Mouse (Mus musculus): ENCODE data around the gene 1110004F10Rik.
A peak's percentile ranks its signal among the peaks of the same experiment; 100 is the strongest.

Gene 1110004F10Rik

DNA sequence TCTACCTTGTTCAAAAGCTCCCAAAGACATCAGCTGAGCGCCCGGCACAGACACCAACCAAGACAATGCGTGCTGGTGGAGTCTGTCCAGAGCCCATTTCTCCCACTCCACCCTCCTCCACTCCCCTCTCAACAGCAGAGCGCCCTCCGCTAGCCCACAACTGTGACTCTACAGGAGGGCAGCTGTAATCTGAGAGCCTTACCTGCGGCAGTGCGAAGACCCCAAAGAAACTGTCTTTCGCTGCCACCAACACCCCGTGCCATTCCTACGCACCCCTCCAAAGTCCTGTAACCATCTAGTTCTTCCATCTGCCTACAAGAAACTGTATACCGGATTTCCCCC is at the start of gene 1110004F10Rik:
Gene 1110004F10Rik (plus strand): TSS at position 202 of the 342 bp plus-strand sequence.
- ATAC-seq (ENCODE audit: low TSS enrichment): no peak

DNA sequence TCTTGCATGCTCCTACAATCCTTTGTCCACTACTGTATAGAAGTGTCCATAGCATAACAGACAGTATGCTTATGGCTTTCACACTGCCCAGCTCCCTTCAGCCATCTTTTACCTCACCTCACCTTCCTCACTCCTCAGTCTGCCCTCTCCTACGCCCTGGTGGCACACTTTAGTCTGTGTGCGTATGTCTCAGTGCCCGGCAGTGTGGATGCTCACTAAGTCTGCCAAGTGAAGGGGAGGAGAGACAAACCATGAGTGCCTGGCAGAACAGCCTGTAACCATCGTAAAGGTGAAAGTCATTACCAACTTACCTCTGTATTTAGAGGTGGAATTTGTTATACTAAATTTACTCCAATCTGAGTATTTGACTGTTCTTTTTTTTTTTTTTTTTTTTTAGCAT is 36.5 kb upstream of the 1110004F10Rik start:
- ATAC-seq (ENCODE audit: low TSS enrichment): no peak

- ATAC-seq (ENCODE audit: low TSS enrichment): no peak
These were observed 9.2 kb upstream of the 1110004F10Rik start for GRCm38 (mm10) chr7:116029991-116030390.

- ATAC-seq (ENCODE audit: low TSS enrichment): no peak
These were observed 8.4 kb upstream of the 1110004F10Rik start for GRCm38 (mm10) chr7:116030597-116031387.

DNA sequence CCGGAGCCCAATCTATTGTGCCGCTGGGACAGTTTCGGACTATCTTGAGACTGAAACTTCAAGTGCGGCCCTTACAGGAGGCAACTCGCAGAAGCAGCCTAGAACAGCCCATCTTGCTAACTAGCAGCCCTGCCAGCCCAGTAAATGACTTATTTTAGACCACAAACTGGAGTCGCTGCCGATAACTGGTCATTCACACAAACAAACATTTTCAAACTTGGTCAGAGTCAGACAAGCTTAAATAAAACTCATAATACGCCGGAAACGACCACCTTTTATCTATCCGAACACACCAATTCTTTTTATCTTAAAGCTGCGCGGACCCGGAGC is 7.8 kb upstream of the 1110004F10Rik start:
- ATAC-seq (ENCODE audit: low TSS enrichment): no peak

DNA sequence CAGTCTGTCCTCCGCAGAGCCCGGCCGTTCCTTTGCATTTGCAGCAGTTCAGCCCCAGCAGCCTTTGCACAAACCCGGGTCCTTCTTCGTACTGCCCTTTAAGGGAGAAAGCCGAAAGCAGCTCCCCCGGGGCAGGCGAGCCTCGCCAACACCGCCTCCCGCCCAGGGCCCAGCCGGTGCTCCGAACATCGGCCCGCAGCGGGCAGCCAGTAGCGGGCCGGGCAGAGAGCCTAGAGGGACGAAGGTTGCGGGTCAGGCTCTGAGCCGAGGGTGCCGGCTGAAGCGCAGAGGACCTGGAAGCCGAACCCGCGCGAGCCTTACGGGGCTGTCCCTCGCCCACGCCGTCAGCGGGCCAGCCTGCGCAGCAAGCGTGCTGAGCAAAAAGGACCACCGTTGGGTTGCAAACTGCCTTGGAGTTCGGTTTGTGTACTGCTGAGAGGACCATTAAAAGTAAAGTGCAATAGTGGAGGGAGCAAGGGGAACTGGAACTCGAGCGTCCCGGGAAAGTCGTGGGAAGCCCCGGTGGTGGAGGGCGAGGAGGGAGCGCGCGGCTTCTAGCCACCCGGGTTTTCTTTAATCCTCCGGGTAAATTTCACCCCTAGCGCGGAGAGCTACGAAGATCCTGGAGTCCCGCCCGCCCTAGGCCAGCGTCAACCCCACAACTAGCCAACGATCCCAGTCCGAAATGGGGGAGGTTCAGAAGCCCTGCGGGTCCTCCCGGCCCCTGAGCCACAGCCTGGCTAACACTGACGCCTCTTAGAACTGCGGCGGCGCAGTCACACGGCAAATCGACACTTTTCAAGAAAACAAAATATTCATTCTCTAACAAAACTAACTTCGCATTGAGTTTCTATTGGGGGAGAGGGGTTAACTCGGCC is 7.2 kb upstream of the 1110004F10Rik start:
- ATAC-seq (ENCODE audit: low TSS enrichment): peak; percentile 18; the same call in 1 of the 2 replicates

GRCm38 (mm10) chr7:116032596-116033307 is 6.4 kb upstream of the 1110004F10Rik start:
- ATAC-seq (ENCODE audit: low TSS enrichment): no peak

- peak; percentile 20; the same call in 1 of the 2 replicates for ATAC-seq (ENCODE audit: low TSS enrichment)
These were observed 5.6 kb upstream of the 1110004F10Rik start for GRCm38 (mm10) chr7:116033371-116034241.

GRCm38 (mm10) chr7:116034282-116034758 is 4.9 kb upstream of the 1110004F10Rik start:
- no peak for ATAC-seq (ENCODE audit: low TSS enrichment)

GRCm38 (mm10) chr7:116035504-116035903 is 3.7 kb upstream of the 1110004F10Rik start:
- no peak for ATAC-seq (ENCODE audit: low TSS enrichment)

DNA sequence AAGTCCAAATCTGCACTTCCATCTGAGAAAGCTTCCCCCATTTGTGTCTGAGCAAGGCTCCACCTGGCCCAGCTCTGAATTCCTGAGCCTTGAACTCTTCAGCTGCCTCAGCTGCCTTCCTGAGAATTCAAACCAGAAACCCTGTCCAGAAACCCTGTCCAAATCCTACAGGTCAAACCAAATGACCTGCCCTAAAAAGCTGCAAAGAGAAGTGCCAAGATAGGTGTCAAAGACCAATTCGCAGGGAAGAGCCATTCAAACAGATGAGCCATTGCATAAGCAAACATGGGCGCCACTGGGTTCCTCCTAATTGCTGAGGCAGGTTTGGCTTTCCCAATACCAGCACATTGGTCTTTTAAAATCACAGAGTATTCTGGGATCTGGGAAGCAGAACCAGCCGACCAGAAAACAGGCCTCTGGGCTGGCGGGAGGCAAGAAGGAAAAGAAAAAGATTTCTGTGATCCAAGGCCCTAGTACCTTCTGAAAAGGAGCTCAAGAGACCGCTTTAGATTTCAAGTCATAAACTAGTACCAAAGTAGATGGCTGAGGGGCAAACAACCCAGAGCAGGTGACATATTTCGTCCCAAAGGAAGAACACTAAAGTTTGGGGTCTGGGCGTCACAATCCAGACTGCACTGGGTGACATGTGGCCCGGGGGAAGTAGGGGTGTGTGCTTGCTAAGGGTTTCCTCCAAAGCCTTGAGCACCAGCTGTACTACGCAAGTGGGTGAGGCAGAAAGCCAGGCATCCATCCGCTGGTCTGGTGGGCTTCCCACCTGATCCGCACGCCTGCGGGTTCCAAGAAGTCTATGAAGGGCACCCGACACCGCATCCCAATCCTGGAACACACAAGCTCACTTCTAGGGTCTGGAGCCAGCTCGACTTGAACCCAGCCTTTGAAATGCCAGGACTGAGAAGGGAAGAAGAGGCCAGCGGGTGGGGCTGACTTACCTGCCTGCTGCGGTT is 2.3 kb upstream of the 1110004F10Rik start:
- no peak for ATAC-seq (ENCODE audit: low TSS enrichment)

DNA sequence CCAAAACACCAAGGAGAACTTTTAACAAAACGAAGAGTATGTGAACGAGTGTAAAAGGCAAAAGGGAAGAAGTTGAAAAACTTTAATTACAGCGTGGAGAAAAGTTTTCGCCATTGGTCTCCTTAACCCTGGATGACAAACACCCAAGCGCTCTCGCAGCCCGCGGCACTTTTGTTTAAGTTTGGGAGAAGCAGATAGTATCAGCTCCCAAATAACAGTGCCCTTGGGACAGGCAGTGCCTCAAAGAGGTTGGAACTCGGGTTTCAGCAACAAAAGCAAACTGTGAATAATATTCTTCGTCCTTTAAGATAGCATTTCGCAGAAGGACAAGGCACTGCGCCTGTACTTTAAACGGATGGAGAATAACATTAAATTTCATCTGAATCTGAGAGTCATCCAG is 1.2 kb upstream of the 1110004F10Rik start:
- no peak for ATAC-seq (ENCODE audit: low TSS enrichment)

DNA sequence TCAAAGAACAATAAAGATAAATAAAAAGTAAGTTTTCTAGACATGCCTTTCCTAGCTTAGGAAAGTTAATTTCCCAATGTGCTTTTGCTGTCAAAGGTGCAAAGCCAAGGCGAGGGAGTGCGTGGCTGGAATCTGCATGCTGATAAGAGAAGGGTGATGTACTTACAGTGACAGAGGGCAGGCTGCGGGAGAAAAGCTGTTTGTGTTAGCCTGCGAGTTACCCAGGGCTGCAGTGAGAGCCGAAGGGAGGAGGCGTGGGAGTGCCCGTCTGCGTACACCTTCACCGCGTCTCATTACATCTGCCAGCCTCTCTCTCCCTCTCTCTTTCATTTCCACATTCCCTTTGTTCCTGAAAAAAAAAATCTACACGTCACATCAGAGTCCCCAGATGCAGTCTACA is 686 bp upstream of the 1110004F10Rik start, which contains the start of gene Sox6:
Gene Sox6 (minus strand): TSS at position 286 of the 400 bp plus-strand sequence.
- ATAC-seq (ENCODE audit: low TSS enrichment): no peak

GRCm38 (mm10) chr7:116039538-116040466 is 605 bp downstream of the 1110004F10Rik start:
- ATAC-seq (ENCODE audit: low TSS enrichment): peak; percentile 93

- peak; percentile 18; the same call in 1 of the 2 replicates for ATAC-seq (ENCODE audit: low TSS enrichment)
These were observed 1.3 kb downstream of the 1110004F10Rik start for GRCm38 (mm10) chr7:116040470-116041019.

DNA sequence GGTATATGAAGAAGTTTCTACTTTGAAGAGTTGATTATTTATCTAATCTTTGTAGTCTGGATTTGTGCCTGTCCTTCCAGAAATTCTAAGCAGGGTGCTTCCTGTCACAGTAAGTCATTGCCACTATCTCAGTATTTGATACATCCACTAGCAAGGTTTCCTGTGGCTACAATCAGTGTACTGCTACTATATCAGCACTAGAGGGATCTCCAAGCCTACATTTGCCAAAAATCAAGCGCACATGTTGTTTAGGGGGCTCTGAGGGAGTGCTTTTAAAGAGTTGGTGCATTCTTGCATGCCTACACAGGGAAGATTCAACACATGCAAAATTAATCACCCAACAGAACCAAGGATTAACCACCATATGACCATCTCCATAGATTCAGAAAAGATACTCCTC is 21.5 kb downstream of the 1110004F10Rik start:
- ATAC-seq (ENCODE audit: low TSS enrichment): no peak

DNA sequence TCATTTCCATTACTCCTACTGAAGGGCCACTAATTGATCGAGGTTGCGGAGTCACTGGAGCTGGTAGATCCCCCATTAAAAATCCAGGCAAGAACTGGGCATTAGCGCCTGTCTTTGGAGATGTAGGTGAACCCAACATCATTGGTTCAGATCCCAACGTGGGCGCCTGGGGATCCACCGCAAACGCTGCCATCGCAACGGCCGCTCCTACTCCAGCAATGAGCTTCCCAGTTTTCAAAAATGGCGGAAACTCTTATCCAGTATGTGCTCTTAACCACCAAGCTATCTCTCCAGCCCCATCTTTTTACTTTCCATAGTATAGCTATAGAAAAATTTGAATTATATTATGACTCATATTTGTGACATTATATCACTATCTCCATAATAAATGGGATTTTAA is 45.2 kb downstream of the 1110004F10Rik start, which contains the start of gene Gm4353:
Gene Gm4353 (minus strand): TSS at position 270 of the 400 bp plus-strand sequence.
- 0 out of 2 replicates have a peak, but pooled peaks have one; percentile 62 for ATAC-seq (ENCODE audit: low TSS enrichment)

Measured in frontal cortex, adult (tissue).